Mouse (Mus musculus): ENCODE data around the gene Ppie. TPM values are rescaled to one million over a fixed set of nuclear protein-coding genes. Genes with fewer than 3 reads are reported as not detected.
"Not testable (repeated sequence)": the region's sequence is repeated elsewhere in the genome, so short reads cannot be mapped to it uniquely, and the experiment has no call there.

Ppie gene
- polyA plus RNA-seq, 1 experiment from 2014 or later = 136 TPM

GRCm38 (mm10) chr4:123152976-123153375 lies 13.2 kb upstream of the Ppie start:
- peaks cover 3% of the 10 kb centered on the region; the same call in 1 of the 2 replicates for H3K4me1 ChIP-seq
- WGBS = 66% methylated on average over 5 of the region's 5 CpGs
- H3K27ac ChIP-seq (replicated peaks) = no peak overlapping the region
- 0 out of 2 replicates have a peak, but pooled peaks cover 4% of the 10 kb centered on the region for H3K27me3 ChIP-seq (ENCODE audit: low read depth, poor library complexity, severe bottlenecking)
- H3K9me3 ChIP-seq (replicated peaks) = no peaks in the 10 kb centered on the region
- H3K36me3 ChIP-seq = no peaks in the 10 kb centered on the region
- DNase-seq (ENCODE audit: low spot score) = no peak
- H3K4me3 ChIP-seq = no peak overlapping the region

GRCm38 (mm10) chr4:123152003-123152402 lies 12.3 kb upstream of the Ppie start:
- DNase-seq (ENCODE audit: low spot score) = no peak
- Histone ChIP-seq H3K36me3 (no peaks in the 10 kb centered on the region), H3K9me3 (replicated peaks) (no peaks in the 10 kb centered on the region), H3K27ac (replicated peaks) (no peak overlapping the region), H3K27me3 (ENCODE audit: low read depth, poor library complexity, severe bottlenecking) (0 out of 2 replicates have a peak, but pooled peaks cover 4% of the 10 kb centered on the region), H3K4me1 (peaks cover 3% of the 10 kb centered on the region; the same call in 1 of the 2 replicates), H3K4me3 (no peak overlapping the region)
- 74% methylated on average over 4 of the region's 4 CpGs for WGBS

- no peaks in the 10 kb centered on the region for H3K36me3 ChIP-seq
- 81% methylated on average over 5 of the region's 5 CpGs for WGBS
- no peak overlapping the region for H3K27ac ChIP-seq (replicated peaks)
- DNase-seq (ENCODE audit: low spot score) = no peak
- H3K9me3 ChIP-seq (replicated peaks) = no peaks in the 10 kb centered on the region
- 0 out of 2 replicates have a peak, but pooled peaks cover 3% of the 10 kb centered on the region for H3K27me3 ChIP-seq (ENCODE audit: low read depth, poor library complexity, severe bottlenecking)
- no peaks in the 10 kb centered on the region for H3K4me1 ChIP-seq
- no peak overlapping the region for H3K4me3 ChIP-seq
Observed at GRCm38 (mm10) chr4:123147446-123148150, 7.8 kb upstream of the Ppie start.

- Histone ChIP-seq H3K4me3 (no peak overlapping the region), H3K27ac (replicated peaks) (no peak overlapping the region), H3K27me3 (ENCODE audit: low read depth, poor library complexity, severe bottlenecking) (no peaks in the 10 kb centered on the region; the same call in 1 of the 2 replicates), H3K4me1 (peaks cover 24% of the 10 kb centered on the region), H3K9me3 (replicated peaks) (no peaks in the 10 kb centered on the region), H3K36me3 (peaks cover 47% of the 10 kb centered on the region)
- WGBS = 85% methylated on average over 3 of the region's 3 CpGs
- DNase-seq (ENCODE audit: low spot score) = no peak
Observed at GRCm38 (mm10) chr4:123137551-123137950, 2.2 kb downstream of the Ppie start.

GRCm38 (mm10) chr4:123127051-123127450 lies 12.7 kb downstream of the Ppie start:
- 81% methylated on average over 4 of the region's 4 CpGs for WGBS
- DNase-seq (ENCODE audit: low spot score) = no peak
- H3K27ac ChIP-seq (replicated peaks) = no peak overlapping the region
- H3K4me3 ChIP-seq = no peak overlapping the region
- no peaks in the 10 kb centered on the region for H3K9me3 ChIP-seq (replicated peaks)
- peaks cover 86% of the 10 kb centered on the region for H3K36me3 ChIP-seq
- H3K27me3 ChIP-seq (ENCODE audit: low read depth, poor library complexity, severe bottlenecking) = no peaks in the 10 kb centered on the region
- no peaks in the 10 kb centered on the region for H3K4me1 ChIP-seq

- 95% methylated on average over 7 of the region's 7 CpGs for WGBS
- Histone ChIP-seq H3K4me1 (no peaks in the 10 kb centered on the region), H3K4me3 (no peak overlapping the region), H3K27ac (replicated peaks) (no peak overlapping the region), H3K36me3 (peaks cover 86% of the 10 kb centered on the region), H3K9me3 (replicated peaks) (no peaks in the 10 kb centered on the region), H3K27me3 (ENCODE audit: low read depth, poor library complexity, severe bottlenecking) (no peaks in the 10 kb centered on the region)
- DNase-seq (ENCODE audit: low spot score) = no peak
Observed at GRCm38 (mm10) chr4:123126626-123127025, 13.1 kb downstream of the Ppie start.

GRCm38 (mm10) chr4:123121286-123121685 lies 18.5 kb downstream of the Ppie start:
- Histone ChIP-seq H3K27me3 (ENCODE audit: low read depth, poor library complexity, severe bottlenecking) (peaks cover 17% of the 10 kb centered on the region), H3K27ac (replicated peaks) (no peak overlapping the region), H3K9me3 (replicated peaks) (no peaks in the 10 kb centered on the region), H3K36me3 (peaks cover 34% of the 10 kb centered on the region), H3K4me3 (no peak overlapping the region), H3K4me1 (peaks cover 9% of the 10 kb centered on the region; the same call in 1 of the 2 replicates)
- 90% methylated on average over 2 of the region's 2 CpGs for WGBS
- DNase-seq (ENCODE audit: low spot score) = no peak

- not testable (repeated sequence) for H3K9me3 ChIP-seq (replicated peaks); H3K36me3 ChIP-seq; H3K27ac ChIP-seq (replicated peaks)
- H3K4me1 ChIP-seq = peaks cover 14% of the 10 kb centered on the region
- WGBS = 16% methylated on average over 35 of the region's 42 CpGs
- peak; percentile 26 for DNase-seq (ENCODE audit: low spot score)
- peaks cover 35% of the 10 kb centered on the region for H3K27me3 ChIP-seq (ENCODE audit: low read depth, poor library complexity, severe bottlenecking)
- H3K4me3 ChIP-seq = peak overlapping the region; percentile 49
Observed at GRCm38 (mm10) chr4:123116640-123117039, 23.1 kb downstream of the Ppie start.

- no peaks in the 10 kb centered on the region for H3K9me3 ChIP-seq (replicated peaks)
- peak within 1 kb of the TSS; percentile 57 for H3K27ac ChIP-seq (replicated peaks)
- peak; percentile 40 for DNase-seq (ENCODE audit: low spot score)
- peaks cover 35% of the 10 kb centered on the region for H3K27me3 ChIP-seq (ENCODE audit: low read depth, poor library complexity, severe bottlenecking)
- no peaks in the 10 kb centered on the region for H3K36me3 ChIP-seq
- H3K4me3 ChIP-seq = peak within 1 kb of the TSS; percentile 49
- peaks cover 14% of the 10 kb centered on the region for H3K4me1 ChIP-seq
- 14% methylated on average over 22 of the region's 22 CpGs for WGBS
Observed at GRCm38 (mm10) chr4:123116011-123116410, 23.7 kb downstream of the Ppie start, which contains the start of gene Oxct2b. Gene Oxct2b, plus strand, starts transcription at chr4:123116266.

GRCm38 (mm10) chr4:123114651-123115050 lies 25.1 kb downstream of the Ppie start:
- not testable (repeated sequence) for H3K27ac ChIP-seq (replicated peaks); H3K9me3 ChIP-seq (replicated peaks); H3K36me3 ChIP-seq; H3K4me3 ChIP-seq; DNase-seq (ENCODE audit: low spot score)
- Histone ChIP-seq H3K4me1 (peaks cover 11% of the 10 kb centered on the region), H3K27me3 (ENCODE audit: low read depth, poor library complexity, severe bottlenecking) (peaks cover 35% of the 10 kb centered on the region)
- WGBS = 87% methylated on average over 4 of the region's 4 CpGs

GRCm38 (mm10) chr4:123112216-123112764 lies 27.5 kb downstream of the Ppie start:
- no peaks in the 10 kb centered on the region for H3K9me3 ChIP-seq (replicated peaks)
- peaks cover 40% of the 10 kb centered on the region for H3K27me3 ChIP-seq (ENCODE audit: low read depth, poor library complexity, severe bottlenecking)
- no peak overlapping the region for H3K4me3 ChIP-seq
- WGBS = 87% methylated on average over 8 of the region's 8 CpGs
- H3K4me1 ChIP-seq = peaks cover 8% of the 10 kb centered on the region
- H3K36me3 ChIP-seq = no peaks in the 10 kb centered on the region
- no peak for DNase-seq (ENCODE audit: low spot score)
- H3K27ac ChIP-seq (replicated peaks) = no peak overlapping the region

GRCm38 (mm10) chr4:123111275-123111983 lies 28.3 kb downstream of the Ppie start:
- H3K36me3 ChIP-seq; H3K27ac ChIP-seq (replicated peaks); H3K4me1 ChIP-seq; H3K4me3 ChIP-seq; H3K9me3 ChIP-seq (replicated peaks); DNase-seq (ENCODE audit: low spot score): not testable (repeated sequence)
- peaks cover 42% of the 10 kb centered on the region for H3K27me3 ChIP-seq (ENCODE audit: low read depth, poor library complexity, severe bottlenecking)
- WGBS = 82% methylated on average over 10 of the region's 10 CpGs

- Histone ChIP-seq H3K9me3 (replicated peaks) (no peaks in the 10 kb centered on the region), H3K4me3 (no peak overlapping the region), H3K36me3 (no peaks in the 10 kb centered on the region), H3K4me1 (peaks cover under 1% of the 10 kb centered on the region), H3K27ac (replicated peaks) (no peak overlapping the region), H3K27me3 (ENCODE audit: low read depth, poor library complexity, severe bottlenecking) (peaks cover 42% of the 10 kb centered on the region)
- no peak for DNase-seq (ENCODE audit: low spot score)
- WGBS = 86% methylated on average over 4 of the region's 4 CpGs
Observed at GRCm38 (mm10) chr4:123110751-123111150, 29.0 kb downstream of the Ppie start.
